Mouse (Mus musculus): ENCODE measurements at regions not wholly inside any gene's neighbourhood (a gene's known extent, or its start where the extent isn't known, plus 50 kb on each side); places are given as distances from the start of the nearest gene placed in this dataset.

DNA sequence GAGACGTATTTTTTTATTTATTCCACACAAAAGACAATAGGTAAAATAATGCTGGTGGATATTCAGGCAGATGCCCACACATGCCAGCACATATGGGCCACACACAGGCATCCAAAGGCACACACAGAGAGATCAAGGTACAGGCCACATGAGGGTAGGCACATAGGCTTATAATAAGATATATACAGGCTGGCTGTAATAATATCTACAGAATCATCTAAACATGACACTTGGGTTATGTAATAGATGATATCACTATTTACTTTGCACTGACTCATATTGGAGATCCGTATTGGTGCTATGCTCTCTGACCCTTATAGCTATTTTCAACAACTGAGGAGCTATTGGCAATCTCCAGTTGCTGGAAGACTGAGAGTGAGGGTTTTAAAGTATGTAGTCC lies 785.6 kb upstream of the Lcorl start:
- no peak overlapping the region for H3K4me3 ChIP-seq (ENCODE audit: low read depth, low read length)
- no peaks in the 10 kb centered on the region for H3K27me3 ChIP-seq (ENCODE audit: control insufficient read depth, insufficient read depth, low read length)
- no peaks in the 10 kb centered on the region for H3K36me3 ChIP-seq (ENCODE audit: control insufficient read depth, insufficient read depth, low read length)
- no peak overlapping the region for H3K4me2 ChIP-seq (replicated peaks; ENCODE audit: low read depth)
- H3K9me3 ChIP-seq (ENCODE audit: control insufficient read depth, low read length): no peaks in the 10 kb centered on the region
- 43% methylated on average over 2 of the region's 2 CpGs for WGBS
- DNase-seq (ENCODE audit: low spot score) (no peak), ATAC-seq (ENCODE audit: low FRiP score, low TSS enrichment) (no peak)
- no peak overlapping the region for H3K9ac ChIP-seq (ENCODE audit: low read length)
- TF ChIP-seq EP300 (optimal IDR thresholded peaks at IDR 0.05) (no peak), CTCF (IDR thresholded peaks at IDR 0.05; ENCODE audit: low read depth) (no peak)
- H3K27ac ChIP-seq (replicated peaks): no peak overlapping the region
- H3K4me1 ChIP-seq (replicated peaks; ENCODE audit: control insufficient read depth, insufficient read depth): no peaks in the 10 kb centered on the region

DNA sequence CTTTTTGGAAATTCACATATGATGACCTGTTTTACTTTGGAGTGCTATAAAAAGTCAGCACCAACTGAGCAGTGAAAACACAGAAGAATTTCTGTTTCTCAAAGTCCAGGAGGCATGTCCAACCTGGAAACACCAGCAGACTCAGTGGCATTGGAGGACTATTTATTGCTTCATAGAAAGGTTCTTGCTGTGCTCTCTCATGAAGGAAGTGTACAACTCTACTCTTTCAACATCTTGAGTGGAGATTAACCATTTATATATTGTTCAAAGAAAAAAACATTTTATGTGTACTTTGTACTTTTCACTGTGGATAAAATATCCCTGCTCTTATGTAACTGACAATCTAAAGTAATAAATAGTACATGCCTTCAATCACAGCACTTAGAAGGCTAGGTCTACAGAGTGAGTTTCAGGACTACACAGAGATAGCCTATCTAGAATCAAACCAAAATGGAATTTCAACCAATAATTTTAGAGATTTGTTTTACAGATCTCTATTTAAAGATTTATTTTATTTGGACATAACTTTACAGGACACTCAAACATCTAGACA lies 777.8 kb upstream of the Lcorl start:
- H3K4me3 ChIP-seq (ENCODE audit: low read depth, low read length): no peak overlapping the region

More for the DNA sequence above, 777.8 kb upstream of the Lcorl start:
- ATAC-seq (ENCODE audit: low FRiP score, low TSS enrichment) (no peak), DNase-seq (ENCODE audit: low spot score) (no peak)
- Histone ChIP-seq H3K36me3 (ENCODE audit: control insufficient read depth, insufficient read depth, low read length) (no peaks in the 10 kb centered on the region), H3K9ac (ENCODE audit: low read length) (no peak overlapping the region), H3K4me2 (replicated peaks; ENCODE audit: low read depth) (no peak overlapping the region), H3K27ac (replicated peaks) (no peak overlapping the region), H3K4me1 (replicated peaks; ENCODE audit: control insufficient read depth, insufficient read depth) (no peaks in the 10 kb centered on the region), H3K27me3 (ENCODE audit: control insufficient read depth, insufficient read depth, low read length) (no peaks in the 10 kb centered on the region), H3K9me3 (ENCODE audit: control insufficient read depth, low read length) (no peaks in the 10 kb centered on the region)
- TF ChIP-seq CTCF (IDR thresholded peaks at IDR 0.05; ENCODE audit: low read depth) (no peak), EP300 (optimal IDR thresholded peaks at IDR 0.05) (no peak)

All from stomach, postnatal 0 days (tissue).